Mouse (Mus musculus): ENCODE data around the gene Anapc2. TPM values are rescaled to one million over a fixed set of nuclear protein-coding genes. Genes with fewer than 3 reads are reported as not detected.

Anapc2 gene
- polyA plus RNA-seq, 1 experiment = 2.1 TPM

GRCm38 (mm10) chr2:25326036-25326435, 53.8 kb downstream of the Anapc2 start:
- no peaks in the 10 kb centered on the region for H3K9me3 ChIP-seq (ENCODE audit: control insufficient read depth, low read length)
- TF ChIP-seq GATA1 (IDR thresholded peaks at IDR 0.05; ENCODE audit: low read length) (no peak), TAL1 (IDR thresholded peaks at IDR 0.05; ENCODE audit: low read length) (no peak)
- no peaks in the 10 kb centered on the region; the same call in 1 of the 2 replicates for H3K4me1 ChIP-seq (ENCODE audit: control insufficient read depth)
- peaks cover 31% of the 10 kb centered on the region for H3K27me3 ChIP-seq (ENCODE audit: control insufficient read depth)
- H3K4me3 ChIP-seq (replicated peaks) = no peak overlapping the region
- no peaks in the 10 kb centered on the region for H3K36me3 ChIP-seq (ENCODE audit: control insufficient read depth)

- peaks cover 18% of the 10 kb centered on the region for H3K4me1 ChIP-seq (ENCODE audit: control insufficient read depth)
- peaks cover 17% of the 10 kb centered on the region for H3K27me3 ChIP-seq (ENCODE audit: control insufficient read depth)
- peaks cover 1% of the 10 kb centered on the region for H3K36me3 ChIP-seq (ENCODE audit: control insufficient read depth)
- H3K4me3 ChIP-seq (replicated peaks) = no peak overlapping the region
- no peaks in the 10 kb centered on the region for H3K9me3 ChIP-seq (ENCODE audit: control insufficient read depth, low read length)
- TF ChIP-seq TAL1 (IDR thresholded peaks at IDR 0.05; ENCODE audit: low read length) (no peak), GATA1 (IDR thresholded peaks at IDR 0.05; ENCODE audit: low read length) (no peak)
Observed at GRCm38 (mm10) chr2:25328440-25328839, 56.2 kb downstream of the Anapc2 start.

GRCm38 (mm10) chr2:25331470-25331869, 59.2 kb downstream of the Anapc2 start:
- peaks cover 39% of the 10 kb centered on the region for H3K4me1 ChIP-seq (ENCODE audit: control insufficient read depth)
- H3K36me3 ChIP-seq (ENCODE audit: control insufficient read depth) = peaks cover 32% of the 10 kb centered on the region
- TF ChIP-seq TAL1 (IDR thresholded peaks at IDR 0.05; ENCODE audit: low read length) = no peak
- no peak for TF ChIP-seq GATA1 (IDR thresholded peaks at IDR 0.05; ENCODE audit: low read length)
- peaks cover 7% of the 10 kb centered on the region for H3K27me3 ChIP-seq (ENCODE audit: control insufficient read depth)
- peak overlapping the region; percentile 85 for H3K4me3 ChIP-seq (replicated peaks)
- H3K9me3 ChIP-seq (ENCODE audit: control insufficient read depth, low read length) = no peaks in the 10 kb centered on the region

- Histone ChIP-seq H3K36me3 (ENCODE audit: control insufficient read depth) (peaks cover 42% of the 10 kb centered on the region), H3K4me3 (replicated peaks) (peak within 1 kb of the TSS; percentile 85), H3K9me3 (ENCODE audit: control insufficient read depth, low read length) (no peaks in the 10 kb centered on the region), H3K4me1 (ENCODE audit: control insufficient read depth) (peaks cover 40% of the 10 kb centered on the region), H3K27me3 (ENCODE audit: control insufficient read depth) (0 out of 2 replicates have a peak, but pooled peaks cover 2% of the 10 kb centered on the region)
- TF ChIP-seq TAL1 (IDR thresholded peaks at IDR 0.05; ENCODE audit: low read length) (no peak), GATA1 (IDR thresholded peaks at IDR 0.05; ENCODE audit: low read length) (peak; percentile 77)
Observed at GRCm38 (mm10) chr2:25332286-25333160, 60.2 kb downstream of the Anapc2 start, which contains the start of gene Man1b1. Gene Man1b1 (plus strand): TSS chr2:25332338.

- no peaks in the 10 kb centered on the region for H3K27me3 ChIP-seq (ENCODE audit: control insufficient read depth)
- peaks cover 52% of the 10 kb centered on the region for H3K36me3 ChIP-seq (ENCODE audit: control insufficient read depth)
- peak overlapping the region; percentile 85 for H3K4me3 ChIP-seq (replicated peaks)
- TF ChIP-seq TAL1 (IDR thresholded peaks at IDR 0.05; ENCODE audit: low read length) = no peak
- TF ChIP-seq GATA1 (IDR thresholded peaks at IDR 0.05; ENCODE audit: low read length) = no peak
- no peaks in the 10 kb centered on the region for H3K9me3 ChIP-seq (ENCODE audit: control insufficient read depth, low read length)
- peaks cover 40% of the 10 kb centered on the region for H3K4me1 ChIP-seq (ENCODE audit: control insufficient read depth)
Observed at GRCm38 (mm10) chr2:25333569-25333968, 61.3 kb downstream of the Anapc2 start.

Other genes with a start within 250 kb of the Anapc2 start
- 0.51 and 0.67 TPM in 2 replicates for gene Nsmf, start 218.1 kb upstream of the Anapc2 start, polyA plus RNA-seq (2012)
- 0.04 TPM in 1 of 2 replicates, not detected in the other for gene Entpd8, start 192.2 kb upstream of the Anapc2 start, polyA plus RNA-seq (2012)
- gene Noxa1, start 177.3 kb upstream of the Anapc2 start, polyA plus RNA-seq (2012) = 0.04 TPM in 1 of 2 replicates, not detected in the other
- 0.38 and 0.49 TPM in 2 replicates for gene Nrarp, start 91.7 kb upstream of the Anapc2 start, polyA plus RNA-seq (2012)
- 0.02 and 0.03 TPM in 2 replicates for gene Tor4a, start 75.6 kb upstream of the Anapc2 start, polyA plus RNA-seq (2012)
- gene Nelfb, start 61.0 kb upstream of the Anapc2 start, polyA plus RNA-seq (2012) = 1.8 TPM in 2 replicates
- 0.03 TPM in 1 of 2 replicates, not detected in the other for gene Stpg3, start 57.8 kb upstream of the Anapc2 start, polyA plus RNA-seq (2012)
- not detected in 2 replicates for gene Fam166a, start 53.7 kb upstream of the Anapc2 start, polyA plus RNA-seq (2012)
- gene Tubb4b, start 47.8 kb upstream of the Anapc2 start, polyA plus RNA-seq (2012) = 134 and 136 TPM in 2 replicates
- not detected in 2 replicates for gene Slc34a3, start 38.1 kb upstream of the Anapc2 start, polyA plus RNA-seq (2012)
- gene Rnf224, start 35.7 kb upstream of the Anapc2 start, polyA plus RNA-seq (2012) = not detected in 2 replicates
- 0.07 and 0.18 TPM in 2 replicates for gene Rnf208, start 30.2 kb upstream of the Anapc2 start, polyA plus RNA-seq (2012)
- gene Cysrt1, start 30.0 kb upstream of the Anapc2 start, polyA plus RNA-seq (2012) = not detected in 2 replicates
- gene AL732309.1, start 25.6 kb upstream of the Anapc2 start, polyA plus RNA-seq (2012) = 0.06 and 0.18 TPM in 2 replicates
- 0.99 and 1.6 TPM in 2 replicates for gene Tmem203, start 17.0 kb upstream of the Anapc2 start, polyA plus RNA-seq (2012)
- 0.82 and 1.3 TPM in 2 replicates for gene Tprn, start 9.9 kb upstream of the Anapc2 start, polyA plus RNA-seq (2012)
- 22.8 and 24.1 TPM in 2 replicates for gene Ssna1, start within 50 bp of the Anapc2 start, polyA plus RNA-seq (2012)
- not detected in 2 replicates for gene Tmem210, start 15.7 kb downstream of the Anapc2 start, polyA plus RNA-seq (2012)
- not detected in 2 replicates for gene Lrrc26, start 17.4 kb downstream of the Anapc2 start, polyA plus RNA-seq (2012)
- not detected in 2 replicates for gene Grin1, start 46.7 kb downstream of the Anapc2 start, polyA plus RNA-seq (2012)
- 0.86 and 1.3 TPM in 2 replicates for gene Man1b1, start 59.9 kb downstream of the Anapc2 start, polyA plus RNA-seq (2012)
- gene Dpp7, start 83.9 kb downstream of the Anapc2 start, polyA plus RNA-seq (2012) = 0.24 and 0.76 TPM in 2 replicates
- 0.04 and 0.17 TPM in 2 replicates for gene Uap1l1, start 93.2 kb downstream of the Anapc2 start, polyA plus RNA-seq (2012)
- 10.3 and 12.6 TPM in 2 replicates for gene Sapcd2, start 99.8 kb downstream of the Anapc2 start, polyA plus RNA-seq (2012)
- gene Entpd2, start 123.4 kb downstream of the Anapc2 start, polyA plus RNA-seq (2012) = not detected in 2 replicates
- 0.19 TPM in 1 of 2 replicates, not detected in the other for gene Npdc1, start 126.9 kb downstream of the Anapc2 start, polyA plus RNA-seq (2012)
- 0.06 TPM in 1 of 2 replicates, not detected in the other for gene Fut7, start 150.8 kb downstream of the Anapc2 start, polyA plus RNA-seq (2012)
- 0.09 and 0.11 TPM in 2 replicates for gene Abca2, start 156.2 kb downstream of the Anapc2 start, polyA plus RNA-seq (2012)
- gene Clic3, start 184.4 kb downstream of the Anapc2 start, polyA plus RNA-seq (2012) = not detected in 2 replicates
- gene Paxx, start 188.6 kb downstream of the Anapc2 start, polyA plus RNA-seq (2012) = 1.0 and 1.1 TPM in 2 replicates
- gene Ptgds, start 197.6 kb downstream of the Anapc2 start, polyA plus RNA-seq (2012) = not detected in 2 replicates
- gene Lcn12, start 221.4 kb downstream of the Anapc2 start, polyA plus RNA-seq (2012) = not detected in 2 replicates
- 3.9 and 4.7 TPM in 2 replicates for gene Fbxw5, start 228.3 kb downstream of the Anapc2 start, polyA plus RNA-seq (2012)
- gene C8g, start 229.2 kb downstream of the Anapc2 start, polyA plus RNA-seq (2012) = not detected in 2 replicates

All from erythroblast, embryonic 14.5 days (primary cell).